Mouse (Mus musculus): ENCODE data around the gene Lrrk1. TPM values are rescaled to one million over a fixed set of nuclear protein-coding genes. Genes with fewer than 3 reads are reported as not detected.

The Lrrk1 gene
- polyA plus RNA-seq, 1 experiment from 2014 or later = 12.4 TPM

- WGBS = 85% methylated on average over 3 of the region's 3 CpGs
These were observed 207.9 kb downstream of the Lrrk1 start for GRCm38 (mm10) chr7:66180260-66180659.

DNA sequence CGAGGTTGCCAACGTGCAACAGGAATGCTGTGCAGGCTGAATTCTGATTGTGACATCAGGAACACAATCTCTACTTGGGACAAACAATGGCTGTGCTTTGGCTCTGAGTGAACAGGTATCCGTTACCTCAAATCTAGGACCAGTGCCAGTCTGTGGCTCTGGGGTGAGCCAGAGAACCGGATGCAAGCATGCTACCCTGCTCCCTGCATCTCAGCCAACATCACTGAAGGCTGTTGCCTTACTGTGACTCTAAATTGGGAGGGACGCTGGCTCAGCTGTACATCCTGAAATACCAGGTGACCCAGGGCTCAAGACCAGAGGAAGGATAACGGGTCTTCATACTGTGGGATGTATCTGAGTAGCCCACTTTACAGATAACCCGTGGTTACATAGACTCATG lies 208.4 kb downstream of the Lrrk1 start:
- no peak overlapping the region for H3K27ac ChIP-seq

More at GRCm38 (mm10) chr7:66180260-66180659, 207.9 kb downstream of the Lrrk1 start:
- Histone ChIP-seq H3K4me3 (no peak overlapping the region), H3K4me2 (replicated peaks) (no peak overlapping the region), H3K36me3 (peaks cover 6% of the 10 kb centered on the region; the same call in 1 of the 2 replicates), H3K4me1 (no peaks in the 10 kb centered on the region; the same call in 1 of the 2 replicates), H3K9me3 (no peaks in the 10 kb centered on the region), H3K27ac (no peak overlapping the region), H3K9ac (no peak overlapping the region), H3K27me3 (no peaks in the 10 kb centered on the region)
- no peak for ATAC-seq (ENCODE audit: insufficient number of reproducible peaks, insufficient read depth, low FRiP score, low TSS enrichment)

GRCm38 (mm10) chr7:66179120-66179581 lies 209.0 kb downstream of the Lrrk1 start:
- Histone ChIP-seq H3K36me3 (peaks cover 11% of the 10 kb centered on the region), H3K27ac (no peak overlapping the region), H3K4me1 (no peaks in the 10 kb centered on the region; the same call in 1 of the 2 replicates), H3K27me3 (no peaks in the 10 kb centered on the region), H3K4me2 (replicated peaks) (no peak overlapping the region), H3K9ac (no peak overlapping the region), H3K9me3 (no peaks in the 10 kb centered on the region), H3K4me3 (no peak overlapping the region)
- WGBS = 61% methylated on average over 10 of the region's 10 CpGs
- ATAC-seq (ENCODE audit: insufficient number of reproducible peaks, insufficient read depth, low FRiP score, low TSS enrichment) = no peak

More for the DNA sequence above, 208.4 kb downstream of the Lrrk1 start:
- Histone ChIP-seq H3K36me3 (peaks cover 6% of the 10 kb centered on the region; the same call in 1 of the 2 replicates), H3K4me3 (no peak overlapping the region), H3K4me2 (replicated peaks) (no peak overlapping the region), H3K9me3 (no peaks in the 10 kb centered on the region), H3K4me1 (no peaks in the 10 kb centered on the region; the same call in 1 of the 2 replicates), H3K9ac (no peak overlapping the region), H3K27me3 (no peaks in the 10 kb centered on the region)
- 87% methylated on average over 7 of the region's 7 CpGs for WGBS
- ATAC-seq (ENCODE audit: insufficient number of reproducible peaks, insufficient read depth, low FRiP score, low TSS enrichment) = no peak

- peaks cover 20% of the 10 kb centered on the region for H3K36me3 ChIP-seq
- H3K27ac ChIP-seq = no peak overlapping the region
- no peak for ATAC-seq (ENCODE audit: insufficient number of reproducible peaks, insufficient read depth, low FRiP score, low TSS enrichment)
- no peaks in the 10 kb centered on the region for H3K9me3 ChIP-seq
- H3K9ac ChIP-seq = no peak overlapping the region
- 84% methylated on average over 6 of the region's 6 CpGs for WGBS
- no peaks in the 10 kb centered on the region; the same call in 1 of the 2 replicates for H3K4me1 ChIP-seq
- H3K27me3 ChIP-seq = no peaks in the 10 kb centered on the region
- no peak overlapping the region for H3K4me2 ChIP-seq (replicated peaks)
- H3K4me3 ChIP-seq = no peak overlapping the region
These were observed 210.0 kb downstream of the Lrrk1 start for GRCm38 (mm10) chr7:66178101-66178500.

GRCm38 (mm10) chr7:66176929-66177328 lies 211.2 kb downstream of the Lrrk1 start:
- Histone ChIP-seq H3K4me1 (no peaks in the 10 kb centered on the region; the same call in 1 of the 2 replicates), H3K4me2 (replicated peaks) (no peak overlapping the region), H3K27me3 (no peaks in the 10 kb centered on the region), H3K4me3 (no peak overlapping the region), H3K27ac (no peak overlapping the region), H3K9me3 (no peaks in the 10 kb centered on the region), H3K36me3 (peaks cover 28% of the 10 kb centered on the region), H3K9ac (no peak overlapping the region)
- ATAC-seq (ENCODE audit: insufficient number of reproducible peaks, insufficient read depth, low FRiP score, low TSS enrichment) = no peak
- WGBS = 73% methylated on average over 4 of the region's 4 CpGs

Small RNAs within 50 kb of the gene (microRNA-seq; reads per million reads assigned to microRNA genes)
- not detected for gene Mir7057

Other genes starting within 250 kb of the Lrrk1 start
- gene Gm10974, start 22.4 kb downstream of the Lrrk1 start, polyA plus RNA-seq (2016; fragmentation: Nextera tagmentation; extraction: Ambion mirVana) = not detected in 2 replicates
- gene Aldh1a3, start 39.2 kb upstream of the Lrrk1 start, polyA plus RNA-seq (2016; fragmentation: Nextera tagmentation; extraction: Ambion mirVana) = 39.5 and 56.9 TPM in 2 replicates

Measured in embryonic facial prominence, embryonic 12.5 days (tissue).